ENCODE assay signal across 14 mouse cellular contexts in the genomic region with DNA sequence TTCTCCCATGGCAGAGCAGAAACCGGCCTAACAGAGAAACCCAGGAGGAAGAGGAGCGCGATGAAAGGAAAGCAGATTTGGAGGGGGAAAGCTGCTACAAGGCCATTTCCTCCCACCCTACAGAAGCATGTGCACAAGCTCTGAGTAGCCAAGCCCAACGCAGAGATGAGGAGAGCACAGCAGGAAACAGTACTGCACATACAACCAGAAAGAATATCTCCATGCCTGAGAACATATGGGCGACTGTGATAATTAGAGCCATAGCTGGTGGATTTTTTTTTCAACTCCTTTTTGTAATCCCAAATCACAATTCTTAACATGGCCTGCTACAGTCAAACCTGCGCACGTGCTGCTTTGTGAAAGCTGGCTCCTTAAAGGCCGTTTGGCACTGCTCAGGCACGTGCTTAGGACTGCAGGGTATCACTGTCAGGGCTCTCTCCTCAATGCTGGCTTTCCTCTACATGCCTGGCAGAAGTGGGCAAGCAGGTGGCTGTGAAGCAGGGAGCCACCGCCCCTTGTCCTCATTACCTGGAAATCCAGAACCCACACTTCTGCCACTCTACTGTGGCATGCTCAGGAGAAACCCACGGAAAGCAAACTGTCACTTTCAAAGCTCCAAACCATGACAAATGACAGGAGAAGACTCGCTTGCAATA.
DNase-seq lines count a peak whose midpoint lies in the region; ATAC-seq lines count a peak whose summit lies in the region.
"Had no signal": no experiment of that assay in that cellular context is flagged by ENCODE, and none has a peak within 500 bp of the region (broad histone marks: within the 10 kb centered on the region; RNA-seq: fewer than 3 reads in every experiment).

No protein-coding gene starts in this region.

- 0 out of 2 replicates have a peak overlapping the region, but pooled peaks have one; percentile 16 for H3K27ac ChIP-seq in hindbrain, embryonic 15.5 days (replicated peaks)
- H3K27ac ChIP-seq in hindbrain, embryonic 12.5 days = no peak overlapping the region
- H3K27ac ChIP-seq: hindbrain, embryonic 14.5 days had no signal

- peak; percentile 45 to 63 for DNase-seq in right cerebral cortex, postnatal 10 days (ENCODE audit: low spot score in 2 of 2)
- no peak for DNase-seq in right cerebral cortex, adult 2 months (ENCODE audit: low spot score in 2 of 2)
- DNase-seq in cerebellum, postnatal 14 days = peak; percentile 88 to 93
- no peak for DNase-seq in thymus, postnatal 14 days
- DNase-seq in heart, postnatal 25 days (ENCODE audit: low spot score) = no peak
- DNase-seq: gastrocnemius, postnatal 14 days; kidney, adult 9 months; lung, adult 2 months; thymus, postnatal 36 days had no signal

- ATAC-seq in hindbrain, embryonic 15.5 days (ENCODE audit: low FRiP score, low read depth) = peak; percentile 51; the same call in 1 of the 2 replicates
- ATAC-seq in hindbrain, embryonic 12.5 days (ENCODE audit: low FRiP score) = no peak
- ATAC-seq: CD4-positive, CD25-positive, alpha-beta regulatory T cell, adult 4 months had no signal

- H3K9ac ChIP-seq in hindbrain, embryonic 15.5 days = no peak overlapping the region
- H3K9ac ChIP-seq in hindbrain, embryonic 12.5 days = no peak overlapping the region
- H3K9ac ChIP-seq: heart, embryonic 12.5 days; hindbrain, embryonic 14.5 days had no signal

- WGBS in hindbrain, embryonic 15.5 days = 68% methylated on average over 12 of the region's 12 CpGs
- 80% methylated on average over 12 of the region's 12 CpGs for WGBS in hindbrain, embryonic 12.5 days

- H3K4me2 ChIP-seq in hindbrain, embryonic 15.5 days = no peak overlapping the region
- no peak overlapping the region for H3K4me2 ChIP-seq in hindbrain, embryonic 12.5 days (replicated peaks)
- H3K4me2 ChIP-seq: heart, embryonic 12.5 days; hindbrain, embryonic 14.5 days had no signal

- intact Hi-C loops in heart, postnatal 25 days (cut with DNase I) = no loop called here

- peaks cover 16% of the 10 kb centered on the region for H3K4me1 ChIP-seq in hindbrain, embryonic 15.5 days (replicated peaks)
- peaks cover 5% of the 10 kb centered on the region for H3K4me1 ChIP-seq in hindbrain, embryonic 12.5 days

- no peaks in the 10 kb centered on the region for H3K27me3 ChIP-seq in hindbrain, embryonic 15.5 days
- no peaks in the 10 kb centered on the region for H3K27me3 ChIP-seq in hindbrain, embryonic 12.5 days
- H3K27me3 ChIP-seq: heart, embryonic 12.5 days had no signal

- H3K36me3 ChIP-seq in hindbrain, embryonic 15.5 days = no peaks in the 10 kb centered on the region
- H3K36me3 ChIP-seq in hindbrain, embryonic 12.5 days = no peaks in the 10 kb centered on the region
- H3K36me3 ChIP-seq: heart, embryonic 12.5 days had no signal

- H3K4me3 ChIP-seq in hindbrain, embryonic 15.5 days = no peak overlapping the region
- H3K4me3 ChIP-seq in hindbrain, embryonic 12.5 days = no peak overlapping the region
- H3K4me3 ChIP-seq: heart, embryonic 12.5 days had no signal

- H3K9me3 ChIP-seq in hindbrain, embryonic 15.5 days = no peaks in the 10 kb centered on the region
- H3K9me3 ChIP-seq in hindbrain, embryonic 12.5 days (replicated peaks) = no peaks in the 10 kb centered on the region
- H3K9me3 ChIP-seq: heart, embryonic 12.5 days had no signal

Comparison
In these comparisons a context has a peak if more than half of its experiments do, and no peak if none do; other contexts are left out.
1. DNase-seq: peak in right cerebral cortex, postnatal 10 days (2 of 2) and cerebellum, postnatal 14 days (2 of 2); none in right cerebral cortex, adult 2 months (0 of 2), thymus, postnatal 14 days (single experiment) and heart, postnatal 25 days (single experiment).